Mouse (Mus musculus) granulocyte monocyte progenitor cell, adult 5-6 weeks (primary cell): ENCODE results near the gene Cyp17a1. TPM values are rescaled to one million over a fixed set of nuclear protein-coding genes. Genes with fewer than 3 reads are reported as not detected.

Experiments
- ATAC-seq: replicated peaks from 2 replicates; pipeline ENCODE4 v1.8.0; 2016; ENCODE audit warnings: mild to moderate bottlenecking, moderate TSS enrichment, inconsistent platforms; ENCODE audit not compliant: poor library complexity, severe bottlenecking
- total RNA-seq, 2 experiments: library from RNA; stranded (forward) in 1 of 2; stranded (reverse) in 1 of 2; fragments of 200-712, 200-1000 nt in 1 of 2; fragments of >200 nt in 1 of 2; fragmentation: Nextera tagmentation in 1 of 2; gene quantifications; 2 replicates each; pipeline ENCODE4 v1.2.3; 2014 to 2017

Gene Cyp17a1
- total RNA-seq, 2 experiments from 2014 or later: not detected

- no peak for ATAC-seq
Measured at GRCm38 (mm10) chr19:46675641-46676040, 2.7 kb upstream of the Cyp17a1 start.

DNA sequence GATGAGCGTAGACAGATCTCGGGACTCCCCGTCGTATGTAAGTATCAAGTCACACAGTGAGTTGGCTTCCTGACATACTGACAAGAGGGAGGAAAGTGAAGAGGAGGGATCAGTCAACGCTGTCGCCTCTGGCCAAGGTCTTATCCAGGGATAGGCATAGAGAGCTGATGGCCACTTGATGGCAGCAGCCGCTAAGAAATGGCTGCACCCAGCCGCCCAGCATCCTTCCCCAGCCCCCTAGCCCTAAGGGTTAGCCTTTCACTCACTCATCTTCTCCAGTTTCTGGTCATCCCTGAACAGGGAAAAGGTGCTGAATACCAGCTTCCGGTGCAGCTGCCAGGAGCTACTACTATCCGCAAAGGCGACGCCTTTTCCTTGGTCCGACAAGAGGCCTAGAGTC, 2.3 kb downstream of the Cyp17a1 start:
- ATAC-seq: peak; percentile 76; the same call in 1 of the 2 replicates

- ATAC-seq: no peak
Measured at GRCm38 (mm10) chr19:46669802-46670201, 3.2 kb downstream of the Cyp17a1 start.

DNA sequence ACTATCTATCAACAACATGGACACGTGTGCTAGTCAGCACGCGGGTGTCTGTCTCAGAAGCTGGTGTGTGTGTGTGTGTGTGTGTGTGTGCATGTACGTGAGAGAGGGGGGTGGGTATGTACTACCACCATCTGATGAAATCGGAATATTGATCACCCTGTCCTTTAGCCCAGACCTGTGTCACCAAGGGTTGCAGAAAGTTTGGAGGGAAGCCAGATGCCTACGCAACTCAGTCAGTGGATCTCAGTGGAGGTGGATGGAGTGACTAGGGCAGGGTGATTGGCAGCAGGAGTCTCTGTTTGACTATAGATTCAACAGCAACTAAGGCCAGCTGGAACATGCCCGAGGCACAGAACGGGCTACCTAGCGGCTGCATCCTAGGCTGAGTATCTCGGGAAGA, 4.7 kb downstream of the Cyp17a1 start:
- ATAC-seq: no peak

- ATAC-seq: no peak
Measured at GRCm38 (mm10) chr19:46667300-46667699, 5.7 kb downstream of the Cyp17a1 start.

- ATAC-seq: no peak
Measured at GRCm38 (mm10) chr19:46665474-46665873, 7.5 kb downstream of the Cyp17a1 start.

- ATAC-seq: no peak
Measured at GRCm38 (mm10) chr19:46662784-46663183, 10.2 kb downstream of the Cyp17a1 start.

DNA sequence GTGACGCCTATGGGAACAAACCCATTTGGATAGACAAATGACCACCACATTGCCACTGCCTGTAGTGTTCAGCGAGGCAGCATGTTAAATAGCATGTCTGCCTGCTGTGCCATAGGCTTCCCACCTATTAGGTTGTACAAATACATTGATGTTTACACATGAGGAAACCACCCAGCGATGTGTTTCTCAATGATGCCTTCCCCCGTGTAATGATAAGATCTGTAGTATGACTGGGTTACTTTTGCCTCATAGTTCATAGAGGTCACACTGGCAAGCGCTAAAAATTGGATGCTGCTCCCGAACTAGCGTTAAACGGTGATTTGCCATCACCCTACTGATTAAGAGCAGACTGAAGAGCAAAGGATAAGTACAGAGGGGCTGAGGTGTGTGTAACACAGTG, 10.8 kb downstream of the Cyp17a1 start:
- ATAC-seq: peak; percentile 46

- no peak for ATAC-seq
Measured at GRCm38 (mm10) chr19:46661511-46661910, 11.5 kb downstream of the Cyp17a1 start.

- ATAC-seq: no peak
Measured at GRCm38 (mm10) chr19:46658851-46659250, 14.1 kb downstream of the Cyp17a1 start.

DNA sequence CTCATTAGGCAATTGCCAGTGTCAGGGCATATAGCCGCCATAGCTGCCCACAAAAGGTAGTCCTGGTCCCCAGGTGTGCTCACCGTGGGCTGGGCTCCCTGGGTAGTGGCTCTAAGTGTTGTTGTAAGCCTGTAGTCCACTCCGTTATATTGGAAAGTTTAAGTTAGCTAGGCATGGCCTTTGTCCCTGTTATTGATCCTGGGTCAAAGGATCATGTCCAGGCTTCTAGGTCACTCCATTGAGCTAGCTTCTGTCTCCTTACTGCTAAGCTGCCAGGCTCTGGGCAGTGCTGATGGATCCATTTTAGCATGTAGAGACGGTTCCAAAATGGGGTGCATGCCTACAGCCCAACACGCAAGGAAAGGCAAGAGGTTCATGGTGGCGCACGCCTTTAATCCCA, 14.6 kb downstream of the Cyp17a1 start:
- ATAC-seq: no peak

- ATAC-seq: no peak
Measured at GRCm38 (mm10) chr19:46657339-46658020, 15.5 kb downstream of the Cyp17a1 start.

DNA sequence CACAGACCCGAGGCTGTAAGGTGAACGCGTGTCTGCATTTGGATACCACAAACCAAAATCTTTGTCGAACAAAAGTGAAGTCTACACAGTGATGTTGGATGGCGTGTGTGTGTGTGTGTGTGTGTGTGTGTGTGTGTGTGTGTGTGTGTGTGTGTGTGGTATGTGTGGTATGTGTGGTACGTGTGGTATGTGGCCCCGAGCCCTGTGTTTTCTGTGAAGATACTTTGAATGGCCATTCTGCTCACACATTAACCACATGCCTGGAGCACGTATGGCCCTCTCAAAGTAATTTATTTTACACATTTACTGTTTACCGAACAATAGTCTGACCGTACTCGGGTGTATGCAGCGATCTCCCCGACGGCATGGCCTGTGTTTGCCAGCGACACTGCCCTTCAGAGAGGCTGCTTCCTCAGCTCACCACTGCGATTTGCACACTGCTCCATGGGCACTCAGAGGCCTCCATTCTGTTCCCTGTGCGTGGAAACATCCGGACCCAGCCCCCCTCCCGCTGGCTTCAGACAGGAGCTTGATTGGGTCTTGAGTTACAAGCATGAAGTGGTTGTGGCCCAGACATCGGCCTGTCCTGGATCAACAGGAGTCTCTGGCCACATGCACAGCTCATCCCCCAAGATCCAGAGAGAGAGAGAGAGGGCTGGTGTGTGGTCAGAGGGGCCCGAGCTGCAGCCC, 16.7 kb downstream of the Cyp17a1 start:
- no peak for ATAC-seq

GRCm38 (mm10) chr19:46655626-46656025, 17.3 kb downstream of the Cyp17a1 start:
- ATAC-seq: no peak

DNA sequence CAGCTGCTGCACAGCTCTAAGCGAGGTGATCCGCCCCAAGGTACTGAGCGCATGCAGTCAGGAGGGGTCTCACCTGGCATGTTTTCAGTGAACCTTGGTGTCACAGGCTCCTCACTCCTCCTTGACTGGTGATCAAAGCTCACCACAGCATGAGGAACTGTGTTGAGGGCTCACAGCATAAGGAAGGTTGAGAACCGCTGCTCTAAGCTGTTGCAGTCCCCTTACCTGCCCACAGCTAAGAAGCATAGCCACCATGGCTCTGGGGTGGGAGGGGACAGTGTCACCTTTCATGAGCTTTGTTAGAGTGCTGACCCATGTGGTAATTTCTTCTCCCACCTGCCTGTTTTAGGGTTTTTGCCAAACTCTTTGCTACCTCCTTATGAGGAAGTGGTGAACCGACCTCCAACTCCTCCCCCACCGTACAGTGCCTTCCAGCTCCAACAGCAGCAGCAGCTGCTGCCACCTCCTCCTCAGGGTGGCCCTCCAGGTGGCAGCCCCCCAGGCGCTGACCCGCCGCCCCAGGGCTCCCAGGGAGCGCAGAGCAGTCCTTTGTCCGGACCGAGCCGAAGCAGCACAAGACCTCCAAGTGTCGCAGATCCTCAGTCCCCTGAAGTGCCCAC, 19.2 kb downstream of the Cyp17a1 start:
- ATAC-seq: peak; percentile 80

GRCm38 (mm10) chr19:46653188-46653587, 19.8 kb downstream of the Cyp17a1 start:
- ATAC-seq: no peak

DNA sequence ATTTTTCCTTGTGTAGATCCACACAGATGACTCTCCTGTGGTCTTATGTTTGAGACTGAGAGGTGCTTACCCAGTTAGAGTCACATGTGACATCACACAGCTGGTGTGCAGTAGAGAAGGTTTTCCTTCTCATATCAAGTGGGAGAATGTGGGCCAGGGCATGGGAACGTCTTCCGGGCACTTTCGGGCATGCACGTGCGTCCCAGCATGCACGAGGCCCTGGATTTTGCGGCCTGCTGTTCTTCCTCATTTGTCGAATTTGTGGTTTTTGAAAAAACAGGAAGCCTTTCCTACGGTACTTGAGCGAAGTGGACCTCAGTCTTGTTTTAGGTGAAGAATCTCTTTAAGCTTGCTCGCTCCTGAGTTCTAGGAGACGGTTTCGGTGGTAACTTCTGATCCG, 24.4 kb downstream of the Cyp17a1 start:
- ATAC-seq: peak; percentile 93

- ATAC-seq: no peak
Measured at GRCm38 (mm10) chr19:46647850-46648249, 25.1 kb downstream of the Cyp17a1 start.

GRCm38 (mm10) chr19:46647254-46647653, 25.7 kb downstream of the Cyp17a1 start:
- no peak for ATAC-seq

DNA sequence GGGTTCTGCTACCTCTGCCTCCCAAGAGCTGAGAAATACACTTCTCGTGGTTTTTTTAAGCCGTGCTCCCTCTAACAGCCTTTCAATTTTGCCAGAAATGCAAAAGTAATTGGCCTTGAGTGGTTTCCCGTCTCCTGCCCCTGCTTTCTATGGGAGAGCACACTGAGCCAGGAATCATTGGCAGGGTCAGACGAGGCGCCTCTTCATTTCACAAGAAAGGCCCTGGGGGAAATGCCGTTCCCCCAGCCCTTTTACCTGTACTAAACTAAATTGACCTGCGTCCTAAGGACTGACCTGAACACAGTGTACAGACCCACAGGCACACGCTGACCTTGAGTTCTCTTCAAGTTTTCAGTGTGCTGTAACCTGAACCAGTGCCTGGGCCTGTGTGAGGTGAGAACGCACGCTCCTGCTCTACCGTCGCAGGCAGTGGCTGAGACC, 26.9 kb downstream of the Cyp17a1 start:
- ATAC-seq: no peak

- no peak for ATAC-seq
Measured at GRCm38 (mm10) chr19:46644793-46645602, 28.0 kb downstream of the Cyp17a1 start.
